Mouse (Mus musculus): ENCODE results near the gene Gdpd3. TPM values are rescaled to one million over a fixed set of nuclear protein-coding genes. Genes with fewer than 3 reads are reported as not detected.
A peak's percentile ranks its signal among the peaks of the same experiment; 100 is the strongest.

Gdpd3 gene
- polyA plus RNA-seq, 1 experiment from 2014 or later = 13.9 TPM

- no peak for TF ChIP-seq CTCF (IDR thresholded peaks at IDR 0.05; ENCODE audit: low read depth)
- no peak overlapping the region for H3K4me3 ChIP-seq (ENCODE audit: low read depth, low read length)
- no peaks in the 10 kb centered on the region; the same call in 1 of the 2 replicates for H3K36me3 ChIP-seq (ENCODE audit: control insufficient read depth, insufficient read depth)
- no peak for ATAC-seq
- H3K9ac ChIP-seq (ENCODE audit: low read depth, low read length) = no peak overlapping the region
- H3K4me2 ChIP-seq (replicated peaks; ENCODE audit: low read depth) = no peak overlapping the region
- H3K27ac ChIP-seq (ENCODE audit: low read depth, low read length) = no peak overlapping the region
- H3K27me3 ChIP-seq (replicated peaks; ENCODE audit: control insufficient read depth, insufficient read depth, low read length) = no peaks in the 10 kb centered on the region
- H3K4me1 ChIP-seq (replicated peaks; ENCODE audit: control insufficient read depth, insufficient read depth, low read length) = 0 out of 2 replicates have a peak, but pooled peaks cover 3% of the 10 kb centered on the region
- no peaks in the 10 kb centered on the region for H3K9me3 ChIP-seq (ENCODE audit: control insufficient read depth)
These were observed 37.6 kb downstream of the Gdpd3 start for GRCm38 (mm10) chr7:126803751-126804150.

GRCm38 (mm10) chr7:126806956-126807355 lies 40.8 kb downstream of the Gdpd3 start:
- H3K4me2 ChIP-seq (replicated peaks; ENCODE audit: low read depth) = no peak overlapping the region
- H3K27me3 ChIP-seq (replicated peaks; ENCODE audit: control insufficient read depth, insufficient read depth, low read length) = no peaks in the 10 kb centered on the region
- no peak overlapping the region for H3K9ac ChIP-seq (ENCODE audit: low read depth, low read length)
- H3K36me3 ChIP-seq (ENCODE audit: control insufficient read depth, insufficient read depth) = no peaks in the 10 kb centered on the region
- H3K4me3 ChIP-seq (ENCODE audit: low read depth, low read length) = no peak overlapping the region
- H3K27ac ChIP-seq (ENCODE audit: low read depth, low read length) = no peak overlapping the region
- ATAC-seq = peak; percentile 60
- H3K9me3 ChIP-seq (ENCODE audit: control insufficient read depth) = no peaks in the 10 kb centered on the region
- H3K4me1 ChIP-seq (replicated peaks; ENCODE audit: control insufficient read depth, insufficient read depth, low read length) = no peaks in the 10 kb centered on the region
- no peak for TF ChIP-seq CTCF (IDR thresholded peaks at IDR 0.05; ENCODE audit: low read depth)
- 39% methylated on average over 6 of the region's 6 CpGs for WGBS

GRCm38 (mm10) chr7:126807405-126807804 lies 41.3 kb downstream of the Gdpd3 start:
- TF ChIP-seq CTCF (IDR thresholded peaks at IDR 0.05; ENCODE audit: low read depth) = no peak
- no peaks in the 10 kb centered on the region for H3K36me3 ChIP-seq (ENCODE audit: control insufficient read depth, insufficient read depth)
- no peak for ATAC-seq
- H3K9me3 ChIP-seq (ENCODE audit: control insufficient read depth) = no peaks in the 10 kb centered on the region
- no peak overlapping the region for H3K4me3 ChIP-seq (ENCODE audit: low read depth, low read length)
- WGBS = 49% methylated on average over 4 of the region's 4 CpGs
- no peak overlapping the region for H3K9ac ChIP-seq (ENCODE audit: low read depth, low read length)
- peak overlapping the region; percentile 80; the same call in 1 of the 2 replicates for H3K4me2 ChIP-seq (replicated peaks; ENCODE audit: low read depth)
- no peak overlapping the region for H3K27ac ChIP-seq (ENCODE audit: low read depth, low read length)
- H3K4me1 ChIP-seq (replicated peaks; ENCODE audit: control insufficient read depth, insufficient read depth, low read length) = no peaks in the 10 kb centered on the region
- H3K27me3 ChIP-seq (replicated peaks; ENCODE audit: control insufficient read depth, insufficient read depth, low read length) = no peaks in the 10 kb centered on the region

DNA sequence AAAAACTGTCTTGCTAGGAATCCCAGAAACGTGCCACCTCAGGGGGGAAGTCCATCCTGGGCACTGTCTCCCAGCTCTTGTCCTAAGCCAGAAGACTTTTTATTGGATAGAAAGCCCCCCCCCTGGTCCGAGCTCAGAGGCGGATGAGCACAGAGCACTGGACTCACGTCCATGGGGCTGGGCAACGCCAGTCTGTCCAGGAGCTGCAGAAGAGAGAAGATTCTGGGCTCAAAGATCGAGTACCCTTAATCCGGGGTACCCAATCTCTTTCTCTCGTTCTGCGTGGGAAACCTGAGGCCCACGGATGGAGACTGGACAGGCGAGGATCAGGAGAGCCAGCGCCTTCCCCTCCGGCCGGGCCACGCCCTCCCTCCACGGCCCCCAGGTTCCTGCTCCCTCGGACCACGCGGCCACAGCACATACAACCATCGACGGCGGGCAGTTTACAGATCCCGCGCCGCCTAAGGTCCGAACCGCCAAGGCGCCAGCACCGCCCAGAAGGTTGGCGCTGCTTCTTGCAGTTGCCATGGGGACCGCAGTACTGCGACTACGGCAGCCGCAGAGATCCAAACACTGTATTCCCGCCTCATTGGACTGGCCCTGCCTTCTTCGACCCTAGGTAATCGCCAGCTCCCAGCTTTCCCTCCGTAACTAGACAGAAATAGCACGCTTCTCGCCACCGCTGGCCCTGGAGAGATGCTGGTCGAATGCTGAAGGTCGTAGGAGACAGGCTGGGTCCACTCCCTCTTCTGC lies 42.7 kb downstream of the Gdpd3 start:
- under 1% methylated on average over 43 of the region's 43 CpGs for WGBS
- TF ChIP-seq CTCF (IDR thresholded peaks at IDR 0.05; ENCODE audit: low read depth) = peak; percentile 40
- Histone ChIP-seq H3K9me3 (ENCODE audit: control insufficient read depth) (no peaks in the 10 kb centered on the region), H3K4me1 (replicated peaks; ENCODE audit: control insufficient read depth, insufficient read depth, low read length) (no peaks in the 10 kb centered on the region), H3K27ac (ENCODE audit: low read depth, low read length) (no peak overlapping the region), H3K36me3 (ENCODE audit: control insufficient read depth, insufficient read depth) (no peaks in the 10 kb centered on the region), H3K27me3 (replicated peaks; ENCODE audit: control insufficient read depth, insufficient read depth, low read length) (no peaks in the 10 kb centered on the region), H3K9ac (ENCODE audit: low read depth, low read length) (peak overlapping the region; percentile 41), H3K4me2 (replicated peaks; ENCODE audit: low read depth) (peak overlapping the region; percentile 80), H3K4me3 (ENCODE audit: low read depth, low read length) (peak overlapping the region; percentile 52)
- peak; percentile 76 for ATAC-seq

DNA sequence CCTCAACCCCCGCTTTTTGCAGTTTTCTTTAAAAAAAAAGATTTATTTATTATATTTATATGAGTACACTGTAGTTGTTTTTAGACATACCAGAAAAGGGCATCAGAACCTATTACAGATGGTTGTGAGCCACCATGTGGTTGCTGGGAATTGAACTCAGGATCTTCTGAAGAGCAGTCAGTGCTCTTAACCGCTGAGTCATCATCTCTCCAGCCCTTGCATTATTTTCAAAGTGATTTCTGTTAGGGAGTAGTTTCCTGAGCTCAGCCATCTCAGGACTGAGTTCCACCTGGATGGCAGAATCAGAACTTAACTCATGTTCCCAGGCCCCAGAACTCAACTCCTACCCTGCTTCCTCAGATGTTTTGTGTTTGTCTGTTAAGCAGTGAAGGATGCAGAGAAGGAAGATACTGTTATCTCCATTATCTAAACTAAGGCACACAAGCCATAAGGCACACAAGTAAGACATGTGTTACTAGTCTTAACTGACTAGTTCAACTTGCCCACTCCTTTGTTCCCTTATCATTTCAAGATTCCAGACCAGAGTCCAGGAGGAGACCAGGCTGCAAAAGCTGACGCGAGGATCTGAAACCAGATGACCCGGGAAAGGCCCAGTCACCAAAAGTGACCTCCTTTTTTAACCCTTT lies 43.7 kb downstream of the Gdpd3 start:
- H3K27ac ChIP-seq (ENCODE audit: low read depth, low read length) = no peak overlapping the region
- H3K4me1 ChIP-seq (replicated peaks; ENCODE audit: control insufficient read depth, insufficient read depth, low read length) = no peaks in the 10 kb centered on the region
- H3K4me2 ChIP-seq (replicated peaks; ENCODE audit: low read depth) = peak overlapping the region; percentile 80
- TF ChIP-seq CTCF (IDR thresholded peaks at IDR 0.05; ENCODE audit: low read depth) = no peak
- no peaks in the 10 kb centered on the region for H3K9me3 ChIP-seq (ENCODE audit: control insufficient read depth)
- ATAC-seq = no peak
- WGBS = 56% methylated on average over 5 of the region's 5 CpGs
- H3K27me3 ChIP-seq (replicated peaks; ENCODE audit: control insufficient read depth, insufficient read depth, low read length) = no peaks in the 10 kb centered on the region
- no peak overlapping the region for H3K9ac ChIP-seq (ENCODE audit: low read depth, low read length)
- no peak overlapping the region for H3K4me3 ChIP-seq (ENCODE audit: low read depth, low read length)
- H3K36me3 ChIP-seq (ENCODE audit: control insufficient read depth, insufficient read depth) = no peaks in the 10 kb centered on the region

GRCm38 (mm10) chr7:126815726-126816222 lies 49.6 kb downstream of the Gdpd3 start:
- no peak for ATAC-seq
- no peak overlapping the region for H3K27ac ChIP-seq (ENCODE audit: low read depth, low read length)
- no peaks in the 10 kb centered on the region for H3K9me3 ChIP-seq (ENCODE audit: control insufficient read depth)
- H3K9ac ChIP-seq (ENCODE audit: low read depth, low read length) = no peak overlapping the region
- no peak overlapping the region for H3K4me3 ChIP-seq (ENCODE audit: low read depth, low read length)
- no peak for TF ChIP-seq CTCF (IDR thresholded peaks at IDR 0.05; ENCODE audit: low read depth)
- H3K4me1 ChIP-seq (replicated peaks; ENCODE audit: control insufficient read depth, insufficient read depth, low read length) = no peaks in the 10 kb centered on the region
- no peak overlapping the region for H3K4me2 ChIP-seq (replicated peaks; ENCODE audit: low read depth)
- no peaks in the 10 kb centered on the region for H3K36me3 ChIP-seq (ENCODE audit: control insufficient read depth, insufficient read depth)
- H3K27me3 ChIP-seq (replicated peaks; ENCODE audit: control insufficient read depth, insufficient read depth, low read length) = no peaks in the 10 kb centered on the region
- 57% methylated on average over 8 of the region's 8 CpGs for WGBS
